Mouse (Mus musculus) thymus, adult 2 months (tissue): ENCODE measurements around the gene Tsr1. TPM values are rescaled to one million over a fixed set of nuclear protein-coding genes. Genes with fewer than 3 reads are reported as not detected.

Source experiments
- DNase-seq: peaks from one replicate; pipeline ENCODE4 v3.0.0; 2021
- H3K27ac ChIP-seq: fragments of 200-500 bp; 2 replicates; pipeline ENCODE4 v1.5.1; 2012; ENCODE audit warnings: low read length, control low read depth; ENCODE audit not compliant: control insufficient read depth, insufficient read depth
- H3K27me3 ChIP-seq: fragments of 200-500 bp; 2 replicates; pipeline ENCODE4 v1.6.1; 2012; ENCODE audit warnings: mild to moderate bottlenecking, low read length, moderate library complexity, mixed read lengths; ENCODE audit not compliant: control insufficient read depth, insufficient read depth
- H3K36me3 ChIP-seq: fragments of 200-500 bp; 2 replicates; pipeline ENCODE4 v1.6.1; 2012; ENCODE audit warnings: mild to moderate bottlenecking, low read length, moderate library complexity; ENCODE audit not compliant: control insufficient read depth, insufficient read depth
- H3K4me1 ChIP-seq: fragments of 200-500 bp; replicated peaks from 2 replicates; pipeline ENCODE4 v1.6.1; 2012; ENCODE audit warnings: low read length; ENCODE audit not compliant: control insufficient read depth, insufficient read depth
- H3K4me3 ChIP-seq: fragments of 200-500 bp; 2 replicates; pipeline ENCODE4 v1.5.1; 2012; ENCODE audit warnings: mild to moderate bottlenecking, low read length, control low read depth, moderate library complexity; ENCODE audit not compliant: control insufficient read depth, insufficient read depth
- CTCF ChIP-seq: fragments of 200-500 bp; IDR thresholded peaks from 2 replicates; pipeline ENCODE4 v1.5.1; 2012; ENCODE audit warnings: mild to moderate bottlenecking, control low read depth, low read length, moderate library complexity, borderline replicate concordance; ENCODE audit not compliant: control insufficient read depth, poor library complexity, insufficient read depth; ENCODE audit errors: extremely low read depth
- POLR2A ChIP-seq: fragments of 200-500 bp; IDR thresholded peaks from 2 replicates; pipeline ENCODE4 v1.6.1; 2012; ENCODE audit warnings: mild to moderate bottlenecking, low read length, control low read depth, moderate library complexity; ENCODE audit not compliant: control insufficient read depth, poor library complexity, insufficient read depth; ENCODE audit errors: extremely low read depth
- WGBS: fragments of 180-500 bp; shearing (Covaris S2); methylation state at CpG from one replicate; pipeline ENCODE4 v1.1.7; 2018; 5-methylcytosine and 5-hydroxymethylcytosine counted together
- polyA plus RNA-seq: library from polyadenylated mRNA; depleted of rRNA; stranded (reverse); fragments of >200 nt; gene quantifications from 2 replicates; pipeline ENCODE4 v1.2.3, GENCODE M21; 2012; rRNA removed

The Tsr1 gene
- polyA plus RNA-seq, 1 experiment: 15.4 TPM

DNA sequence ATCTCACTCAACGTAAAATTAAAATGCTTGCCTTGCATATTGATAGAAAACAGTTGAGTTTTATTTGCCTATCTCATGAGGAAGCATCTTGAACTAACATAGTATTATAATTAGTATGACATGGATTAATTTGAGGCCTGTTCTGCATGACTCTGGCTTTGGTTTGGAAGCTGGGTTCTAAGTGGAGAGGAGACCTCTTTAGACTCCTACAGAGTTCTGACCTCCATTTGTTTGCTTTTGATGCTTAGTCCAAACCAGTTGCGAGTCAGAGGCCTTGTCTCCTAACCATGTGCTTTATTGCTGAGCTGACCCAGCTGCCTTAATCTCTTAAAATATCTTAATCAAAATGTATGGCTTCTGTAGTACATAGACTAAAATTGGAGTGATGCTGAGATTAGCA, 59.7 kb downstream of the Tsr1 start:
- Histone ChIP-seq H3K4me1 (peaks cover 13% of the 10 kb centered on the region), H3K4me3 (no peak overlapping the region), H3K27ac (no peak overlapping the region), H3K27me3 (no peaks in the 10 kb centered on the region), H3K36me3 (peaks cover 6% of the 10 kb centered on the region; the same call in 1 of the 2 replicates)
- DNase-seq: no peak
- TF ChIP-seq POLR2A (no peak), CTCF (no peak)
- 96% methylated on average over 2 of the region's 2 CpGs for WGBS

Other genes starting within 250 kb of the Tsr1 start
- gene Cluh, start 248.6 kb upstream of the Tsr1 start, polyA plus RNA-seq: 43.2 and 46.6 TPM in 2 replicates
- gene Pafah1b1, start 173.4 kb upstream of the Tsr1 start, polyA plus RNA-seq: 24.4 and 27.2 TPM in 2 replicates
- gene Mettl16, start 127.2 kb upstream of the Tsr1 start, polyA plus RNA-seq: 3.2 and 5.3 TPM in 2 replicates
- 39.9 and 48.4 TPM in 2 replicates for gene Mnt, start 67.2 kb upstream of the Tsr1 start, polyA plus RNA-seq
- gene Sgsm2, start 1.0 kb upstream of the Tsr1 start, polyA plus RNA-seq: 13.5 and 14.5 TPM in 2 replicates
- gene Smg6, start 27.8 kb downstream of the Tsr1 start, polyA plus RNA-seq: 69.4 and 69.7 TPM in 2 replicates
- gene Srr, start 27.9 kb downstream of the Tsr1 start, polyA plus RNA-seq: 6.3 and 7.7 TPM in 2 replicates